Mouse (Mus musculus): ENCODE measurements at regions not wholly inside any gene's neighbourhood (a gene's known extent, or its start where the extent isn't known, plus 50 kb on each side); places are given as distances from the start of the nearest gene placed in this dataset.
A peak's percentile ranks its signal among the peaks of the same experiment; 100 is the strongest.

GRCm38 (mm10) chr12:47466740-47467139, 648.0 kb upstream of the Nova1 start:
- DNase-seq (ENCODE audit: low spot score), result no peak

- DNase-seq (ENCODE audit: low spot score), result no peak
Observed at GRCm38 (mm10) chr12:47465924-47466323, 647.2 kb upstream of the Nova1 start.

- no peak for DNase-seq (ENCODE audit: low spot score)
Observed at GRCm38 (mm10) chr12:47431669-47432068, 612.9 kb upstream of the Nova1 start.

- DNase-seq (ENCODE audit: low spot score), result no peak
Observed at GRCm38 (mm10) chr12:47412251-47412650, 593.5 kb upstream of the Nova1 start.

GRCm38 (mm10) chr12:47406563-47406962, 587.8 kb upstream of the Nova1 start:
- DNase-seq (ENCODE audit: low spot score), result no peak

GRCm38 (mm10) chr12:47406131-47406530, 587.4 kb upstream of the Nova1 start:
- DNase-seq (ENCODE audit: low spot score), result no peak

GRCm38 (mm10) chr12:47383225-47383624, 564.5 kb upstream of the Nova1 start:
- DNase-seq (ENCODE audit: low spot score), result no peak

- no peak for DNase-seq (ENCODE audit: low spot score)
Observed at GRCm38 (mm10) chr12:47353269-47353668, 534.5 kb upstream of the Nova1 start.

- DNase-seq (ENCODE audit: low spot score), result no peak
Observed at GRCm38 (mm10) chr12:47351229-47351628, 532.5 kb upstream of the Nova1 start.

GRCm38 (mm10) chr12:47313413-47313812, 494.7 kb upstream of the Nova1 start:
- DNase-seq (ENCODE audit: low spot score), result no peak

GRCm38 (mm10) chr12:47275904-47276303, 457.2 kb upstream of the Nova1 start:
- no peak for DNase-seq (ENCODE audit: low spot score)

- no peak for DNase-seq (ENCODE audit: low spot score)
Observed at GRCm38 (mm10) chr12:47272309-47272708, 453.6 kb upstream of the Nova1 start.

- no peak for DNase-seq (ENCODE audit: low spot score)
Observed at GRCm38 (mm10) chr12:47264118-47264517, 445.4 kb upstream of the Nova1 start.

GRCm38 (mm10) chr12:47263408-47263807, 444.7 kb upstream of the Nova1 start:
- no peak for DNase-seq (ENCODE audit: low spot score)

GRCm38 (mm10) chr12:47252306-47252705, 433.6 kb upstream of the Nova1 start:
- DNase-seq (ENCODE audit: low spot score), result no peak

- no peak for DNase-seq (ENCODE audit: low spot score)
Observed at GRCm38 (mm10) chr12:47243623-47244514, 425.1 kb upstream of the Nova1 start.

- DNase-seq (ENCODE audit: low spot score), result no peak
Observed at GRCm38 (mm10) chr12:47220016-47220415, 401.3 kb upstream of the Nova1 start.

GRCm38 (mm10) chr12:47219340-47219739, 400.6 kb upstream of the Nova1 start:
- no peak for DNase-seq (ENCODE audit: low spot score)

- DNase-seq (ENCODE audit: low spot score), result no peak
Observed at GRCm38 (mm10) chr12:47211417-47212104, 392.8 kb upstream of the Nova1 start.

- no peak for DNase-seq (ENCODE audit: low spot score)
Observed at GRCm38 (mm10) chr12:47202936-47203335, 384.2 kb upstream of the Nova1 start.

GRCm38 (mm10) chr12:47198609-47199008, 379.9 kb upstream of the Nova1 start:
- DNase-seq (ENCODE audit: low spot score), result no peak

- DNase-seq (ENCODE audit: low spot score), result no peak
Observed at GRCm38 (mm10) chr12:47164736-47165135, 346.0 kb upstream of the Nova1 start.

- DNase-seq (ENCODE audit: low spot score), result peak; percentile 3
Observed at GRCm38 (mm10) chr12:47164031-47164717, 345.4 kb upstream of the Nova1 start.
